Mouse (Mus musculus): Measurements from ENCODE around the gene Capn13. TPM values are rescaled to one million over a fixed set of nuclear protein-coding genes. Genes with fewer than 3 reads are reported as not detected.

Gene Capn13
- polyA plus RNA-seq, 1 experiment from 2014 or later, result 0.11 TPM

DNA sequence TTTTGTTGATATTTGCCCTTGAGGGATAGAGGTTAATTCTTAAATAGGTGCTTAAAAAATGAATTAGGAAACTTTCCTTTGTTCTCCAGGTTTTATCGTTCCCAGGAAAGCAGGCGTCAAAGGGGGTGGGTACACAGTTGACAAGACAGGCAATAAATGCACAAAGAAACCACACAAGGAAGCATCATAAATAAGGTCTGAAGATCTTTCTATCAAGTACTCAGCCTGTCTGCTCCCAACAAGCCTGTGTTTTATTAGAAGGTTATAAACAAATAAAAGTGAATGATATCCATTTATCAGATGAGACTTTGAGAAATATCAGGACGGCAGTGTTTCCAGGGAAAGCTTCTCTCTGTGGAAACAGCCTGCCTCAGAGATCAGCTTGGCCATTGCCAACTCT lies 33.3 kb downstream of the Capn13 start:
- Histone ChIP-seq H3K4me3 (ENCODE audit: low read length) (no peak overlapping the region), H3K9ac (ENCODE audit: low read depth, low read length) (no peak overlapping the region)

DNA sequence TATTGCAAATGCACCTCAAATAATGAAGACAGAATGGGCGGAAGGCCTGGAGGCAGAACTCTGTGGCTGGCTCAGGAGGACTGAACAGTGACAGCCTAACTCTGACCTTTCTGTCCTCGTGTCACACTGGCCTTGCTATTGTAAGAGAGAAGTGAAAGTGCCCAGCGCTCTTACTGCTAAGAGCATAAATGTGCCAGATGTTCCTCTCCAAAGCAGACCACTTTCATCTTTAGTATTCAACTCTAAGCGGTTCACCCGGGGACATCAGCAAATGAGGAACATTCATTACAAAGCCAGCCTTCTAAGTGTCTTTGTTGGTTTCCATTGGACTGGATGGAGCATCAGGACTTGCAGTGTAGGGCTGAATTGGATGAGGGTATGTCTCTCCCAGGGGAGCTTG lies 39.6 kb downstream of the Capn13 start:
- Histone ChIP-seq H3K4me1 (ENCODE audit: control insufficient read depth, insufficient read depth, low read depth, low read length) (no peaks in the 10 kb centered on the region), H3K27me3 (replicated peaks; ENCODE audit: control insufficient read depth, insufficient read depth, low read length) (no peaks in the 10 kb centered on the region), H3K36me3 (ENCODE audit: control insufficient read depth, insufficient read depth, low read length) (no peaks in the 10 kb centered on the region), H3K9ac (ENCODE audit: low read depth, low read length) (no peak overlapping the region), H3K4me2 (ENCODE audit: low read length) (no peak overlapping the region), H3K27ac (ENCODE audit: low read depth, low read length) (no peak overlapping the region), H3K4me3 (ENCODE audit: low read length) (no peak overlapping the region), H3K9me3 (ENCODE audit: control insufficient read depth, low read length) (no peaks in the 10 kb centered on the region)
- ATAC-seq, result no peak
- 51% methylated on average over 5 of the region's 5 CpGs for WGBS

More for the DNA sequence above, 33.3 kb downstream of the Capn13 start:
- H3K36me3 ChIP-seq (ENCODE audit: control insufficient read depth, insufficient read depth, low read length), result no peaks in the 10 kb centered on the region
- H3K4me2 ChIP-seq (ENCODE audit: low read length), result no peak overlapping the region
- no peak overlapping the region for H3K27ac ChIP-seq (ENCODE audit: low read depth, low read length)
- no peak for ATAC-seq
- 81% methylated on average over 3 of the region's 3 CpGs for WGBS
- no peaks in the 10 kb centered on the region for H3K27me3 ChIP-seq (replicated peaks; ENCODE audit: control insufficient read depth, insufficient read depth, low read length)
- H3K4me1 ChIP-seq (ENCODE audit: control insufficient read depth, insufficient read depth, low read depth, low read length), result no peaks in the 10 kb centered on the region
- H3K9me3 ChIP-seq (ENCODE audit: control insufficient read depth, low read length), result no peaks in the 10 kb centered on the region

DNA sequence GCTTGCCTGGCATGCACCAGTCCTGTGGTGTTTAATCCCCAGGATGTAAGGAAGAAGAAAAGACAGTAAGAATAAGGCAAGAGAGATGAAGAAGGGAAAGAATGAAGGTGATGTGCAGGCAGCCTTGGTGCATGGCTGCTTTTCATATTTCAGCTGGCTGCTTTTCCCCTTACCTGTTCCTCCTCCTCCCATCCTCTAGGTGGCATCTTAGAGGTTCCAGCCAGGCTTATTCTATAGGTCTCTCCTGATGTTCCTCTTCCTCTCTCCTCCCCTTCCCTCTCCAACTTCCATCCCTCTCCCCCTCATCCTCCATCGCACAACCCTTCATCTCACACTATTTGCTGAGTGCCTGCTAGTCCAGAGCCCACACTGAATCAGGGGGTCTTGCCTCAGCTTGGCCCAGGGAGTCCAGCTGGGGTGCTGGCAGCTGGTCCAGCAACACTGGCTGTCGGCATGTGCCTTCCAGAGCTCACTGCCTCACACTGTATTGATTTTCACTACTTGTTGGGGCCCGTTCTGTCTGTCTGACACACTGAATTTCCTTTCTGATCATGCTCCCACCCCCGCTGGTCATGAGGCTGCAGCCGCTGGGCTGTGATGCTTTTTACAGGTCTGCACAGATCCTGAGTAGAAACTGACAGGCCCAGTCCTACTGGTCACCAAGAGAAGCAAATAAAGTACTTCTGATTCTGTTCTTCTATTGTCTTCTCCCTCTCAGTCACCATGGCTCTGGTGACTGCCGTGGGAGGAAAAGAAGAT lies 56.9 kb downstream of the Capn13 start:
- WGBS, result 83% methylated on average over 6 of the region's 6 CpGs
- Histone ChIP-seq H3K27ac (ENCODE audit: low read depth, low read length) (no peak overlapping the region), H3K4me2 (ENCODE audit: low read length) (no peak overlapping the region), H3K9ac (ENCODE audit: low read depth, low read length) (no peak overlapping the region), H3K4me3 (ENCODE audit: low read length) (no peak overlapping the region), H3K9me3 (ENCODE audit: control insufficient read depth, low read length) (no peaks in the 10 kb centered on the region), H3K27me3 (replicated peaks; ENCODE audit: control insufficient read depth, insufficient read depth, low read length) (no peaks in the 10 kb centered on the region), H3K36me3 (ENCODE audit: control insufficient read depth, insufficient read depth, low read length) (no peaks in the 10 kb centered on the region), H3K4me1 (ENCODE audit: control insufficient read depth, insufficient read depth, low read depth, low read length) (peaks cover 4% of the 10 kb centered on the region)
- no peak for ATAC-seq

DNA sequence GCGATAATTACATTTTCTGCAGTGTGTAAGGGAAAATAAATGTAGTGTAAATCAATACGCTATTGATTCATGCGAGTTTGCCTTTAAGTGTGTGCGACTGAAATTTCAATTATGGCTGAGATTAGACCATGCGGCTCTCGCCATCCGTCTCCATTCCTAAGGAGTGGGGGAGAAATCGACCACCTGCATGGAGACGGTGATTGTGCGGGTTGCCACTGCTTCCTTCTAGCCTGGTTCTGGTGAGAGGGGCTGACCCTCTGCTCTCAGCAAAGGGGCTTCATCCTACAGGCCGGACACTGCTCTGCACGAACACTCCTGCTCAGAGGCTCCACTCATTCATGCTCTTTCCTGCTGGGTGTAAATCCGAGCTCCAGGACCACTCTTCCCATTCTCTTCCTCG lies 58.0 kb downstream of the Capn13 start:
- H3K4me3 ChIP-seq (ENCODE audit: low read length), result no peak overlapping the region
- ATAC-seq, result peak; percentile 64; the same call in 1 of the 2 replicates
- no peak overlapping the region for H3K27ac ChIP-seq (ENCODE audit: low read depth, low read length)
- H3K4me1 ChIP-seq (ENCODE audit: control insufficient read depth, insufficient read depth, low read depth, low read length), result peaks cover 4% of the 10 kb centered on the region
- H3K4me2 ChIP-seq (ENCODE audit: low read length), result no peak overlapping the region
- H3K9ac ChIP-seq (ENCODE audit: low read depth, low read length), result peak overlapping the region; percentile 43; the same call in 1 of the 2 replicates
- H3K9me3 ChIP-seq (ENCODE audit: control insufficient read depth, low read length), result no peaks in the 10 kb centered on the region
- H3K27me3 ChIP-seq (replicated peaks; ENCODE audit: control insufficient read depth, insufficient read depth, low read length), result no peaks in the 10 kb centered on the region
- WGBS, result 57% methylated on average over 14 of the region's 14 CpGs
- H3K36me3 ChIP-seq (ENCODE audit: control insufficient read depth, insufficient read depth, low read length), result no peaks in the 10 kb centered on the region

DNA sequence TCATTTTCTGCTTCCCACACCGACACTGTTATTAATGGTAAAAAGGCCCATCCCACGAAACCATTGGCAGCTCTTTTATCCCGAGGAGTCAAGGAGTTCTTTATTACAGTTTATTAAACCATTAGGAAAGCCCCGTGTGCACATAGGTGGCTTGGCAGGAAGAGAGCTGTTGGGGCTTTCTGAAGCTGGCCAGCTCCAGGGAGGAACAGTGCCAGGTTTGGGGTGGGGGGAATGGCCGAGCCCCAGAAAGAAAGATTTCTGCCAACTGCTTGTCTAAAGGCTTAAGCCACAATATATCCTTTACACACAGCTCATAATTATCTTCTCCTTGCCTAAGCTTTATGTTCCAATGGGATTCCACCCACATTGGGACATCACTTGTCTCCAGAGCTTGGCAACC lies 71.6 kb downstream of the Capn13 start:
- no peaks in the 10 kb centered on the region for H3K36me3 ChIP-seq (ENCODE audit: control insufficient read depth, insufficient read depth, low read length)
- peak overlapping the region; percentile 31; the same call in 1 of the 2 replicates for H3K27ac ChIP-seq (ENCODE audit: low read depth, low read length)
- H3K9ac ChIP-seq (ENCODE audit: low read depth, low read length), result no peak overlapping the region
- H3K4me3 ChIP-seq (ENCODE audit: low read length), result no peak overlapping the region
- ATAC-seq, result peak; percentile 59
- H3K27me3 ChIP-seq (replicated peaks; ENCODE audit: control insufficient read depth, insufficient read depth, low read length), result no peaks in the 10 kb centered on the region
- 52% methylated on average over 5 of the region's 5 CpGs for WGBS
- H3K9me3 ChIP-seq (ENCODE audit: control insufficient read depth, low read length), result no peaks in the 10 kb centered on the region
- no peak overlapping the region for H3K4me2 ChIP-seq (ENCODE audit: low read length)
- H3K4me1 ChIP-seq (ENCODE audit: control insufficient read depth, insufficient read depth, low read depth, low read length), result peaks cover 3% of the 10 kb centered on the region; the same call in 1 of the 2 replicates

DNA sequence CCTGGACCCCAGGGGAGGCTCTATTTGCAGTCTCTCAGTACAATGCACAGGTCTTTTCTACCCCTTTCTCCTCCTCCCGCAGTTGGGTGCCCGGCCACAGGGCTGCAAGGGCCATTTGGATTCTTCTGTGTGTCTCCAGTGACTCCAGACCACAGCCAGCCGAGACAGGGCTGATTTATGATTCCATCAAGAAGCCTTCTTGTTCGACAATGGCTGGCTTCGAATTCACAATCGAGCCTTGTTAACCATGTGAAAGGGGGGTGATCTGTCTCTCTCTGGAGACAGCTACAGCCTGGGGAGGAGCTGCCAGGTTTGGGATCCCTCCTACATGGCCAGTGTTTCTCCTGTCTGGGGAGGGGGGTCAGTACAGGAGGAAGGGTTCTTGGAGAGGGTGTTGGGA lies 75.4 kb downstream of the Capn13 start:
- WGBS, result 18% methylated on average over 6 of the region's 6 CpGs
- Histone ChIP-seq H3K27ac (ENCODE audit: low read depth, low read length) (peak overlapping the region; percentile 13; the same call in 1 of the 2 replicates), H3K4me3 (ENCODE audit: low read length) (no peak overlapping the region), H3K4me2 (ENCODE audit: low read length) (no peak overlapping the region), H3K27me3 (replicated peaks; ENCODE audit: control insufficient read depth, insufficient read depth, low read length) (no peaks in the 10 kb centered on the region), H3K9me3 (ENCODE audit: control insufficient read depth, low read length) (no peaks in the 10 kb centered on the region), H3K4me1 (ENCODE audit: control insufficient read depth, insufficient read depth, low read depth, low read length) (peaks cover 3% of the 10 kb centered on the region; the same call in 1 of the 2 replicates), H3K36me3 (ENCODE audit: control insufficient read depth, insufficient read depth, low read length) (no peaks in the 10 kb centered on the region), H3K9ac (ENCODE audit: low read depth, low read length) (no peak overlapping the region)
- ATAC-seq, result peak; percentile 85

DNA sequence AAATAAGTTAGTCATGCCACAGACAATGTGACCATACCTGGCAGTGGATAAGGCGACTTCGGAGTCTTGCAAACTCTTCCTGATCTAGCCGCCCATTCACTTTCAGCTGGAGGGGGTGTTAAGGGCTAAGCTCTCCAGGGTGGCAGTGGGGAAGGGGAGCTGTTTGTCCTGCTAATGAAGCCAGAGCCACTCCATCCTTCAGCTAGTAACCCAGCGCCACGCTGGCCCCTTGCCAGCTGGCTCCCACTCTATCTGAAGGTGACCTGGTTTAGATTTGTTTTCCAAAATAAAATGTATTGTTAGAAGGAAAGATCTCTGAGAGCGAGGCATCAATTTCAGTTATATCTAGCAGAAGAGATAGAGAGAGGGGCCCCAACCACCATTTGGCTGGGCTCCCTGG lies 75.9 kb downstream of the Capn13 start:
- no peak overlapping the region for H3K9ac ChIP-seq (ENCODE audit: low read depth, low read length)
- no peak overlapping the region for H3K4me3 ChIP-seq (ENCODE audit: low read length)
- H3K9me3 ChIP-seq (ENCODE audit: control insufficient read depth, low read length), result no peaks in the 10 kb centered on the region
- no peaks in the 10 kb centered on the region for H3K27me3 ChIP-seq (replicated peaks; ENCODE audit: control insufficient read depth, insufficient read depth, low read length)
- no peaks in the 10 kb centered on the region for H3K36me3 ChIP-seq (ENCODE audit: control insufficient read depth, insufficient read depth, low read length)
- H3K4me2 ChIP-seq (ENCODE audit: low read length), result no peak overlapping the region
- peak overlapping the region; percentile 13; the same call in 1 of the 2 replicates for H3K27ac ChIP-seq (ENCODE audit: low read depth, low read length)
- H3K4me1 ChIP-seq (ENCODE audit: control insufficient read depth, insufficient read depth, low read depth, low read length), result peaks cover 3% of the 10 kb centered on the region; the same call in 1 of the 2 replicates
- 38% methylated on average over 6 of the region's 6 CpGs for WGBS
- ATAC-seq, result peak; percentile 54; the same call in 1 of the 2 replicates

DNA sequence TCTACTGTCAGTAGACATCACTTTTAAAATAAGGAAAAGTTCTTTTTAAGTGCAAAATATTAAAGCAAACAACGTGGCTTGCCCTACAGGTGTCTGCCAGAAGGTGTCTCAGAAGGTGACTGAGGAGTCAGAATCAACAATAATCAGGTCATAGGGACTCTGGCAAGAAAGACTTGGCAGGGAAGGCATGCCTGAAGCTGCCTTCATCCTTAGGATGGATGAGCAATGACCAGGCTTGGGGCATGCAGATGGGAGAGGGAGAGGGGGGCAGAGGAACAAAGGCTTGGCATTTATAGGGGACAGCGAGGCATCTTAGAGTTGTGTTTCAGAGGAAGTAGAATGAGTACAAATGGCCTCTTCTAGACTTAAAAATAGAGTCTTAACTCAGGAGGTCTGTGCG lies 76.7 kb downstream of the Capn13 start:
- Histone ChIP-seq H3K27me3 (replicated peaks; ENCODE audit: control insufficient read depth, insufficient read depth, low read length) (no peaks in the 10 kb centered on the region), H3K4me1 (ENCODE audit: control insufficient read depth, insufficient read depth, low read depth, low read length) (peaks cover 3% of the 10 kb centered on the region; the same call in 1 of the 2 replicates), H3K9me3 (ENCODE audit: control insufficient read depth, low read length) (no peaks in the 10 kb centered on the region), H3K36me3 (ENCODE audit: control insufficient read depth, insufficient read depth, low read length) (no peaks in the 10 kb centered on the region), H3K4me2 (ENCODE audit: low read length) (no peak overlapping the region), H3K27ac (ENCODE audit: low read depth, low read length) (no peak overlapping the region), H3K4me3 (ENCODE audit: low read length) (no peak overlapping the region), H3K9ac (ENCODE audit: low read depth, low read length) (no peak overlapping the region)
- 67% methylated on average over 3 of the region's 3 CpGs for WGBS
- ATAC-seq, result no peak

DNA sequence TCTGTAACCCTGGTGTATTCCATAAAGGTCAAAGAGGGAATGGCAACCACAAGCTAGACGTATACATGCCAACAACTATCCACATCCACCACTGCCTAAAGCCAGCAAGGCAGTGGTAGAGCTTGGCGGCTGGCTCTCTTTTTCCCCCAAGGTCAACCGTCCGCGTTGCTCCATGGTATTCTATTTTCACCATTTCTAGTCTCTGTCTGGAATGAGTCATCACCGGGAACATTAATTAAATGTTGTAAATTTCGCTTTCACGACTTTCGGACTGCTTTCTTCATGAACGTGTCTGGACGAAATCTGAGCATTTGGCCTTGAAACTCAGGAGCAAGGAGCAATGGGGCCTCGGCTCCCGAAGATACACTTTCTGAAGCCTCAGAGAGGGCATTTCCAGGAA lies 85.9 kb downstream of the Capn13 start:
- no peaks in the 10 kb centered on the region for H3K4me1 ChIP-seq (ENCODE audit: control insufficient read depth, insufficient read depth, low read depth, low read length)
- 95% methylated on average over 13 of the region's 13 CpGs for WGBS
- H3K9ac ChIP-seq (ENCODE audit: low read depth, low read length), result no peak overlapping the region
- H3K36me3 ChIP-seq (ENCODE audit: control insufficient read depth, insufficient read depth, low read length), result no peaks in the 10 kb centered on the region
- H3K4me3 ChIP-seq (ENCODE audit: low read length), result no peak overlapping the region
- H3K9me3 ChIP-seq (ENCODE audit: control insufficient read depth, low read length), result peaks cover 4% of the 10 kb centered on the region; the same call in 1 of the 2 replicates
- H3K27me3 ChIP-seq (replicated peaks; ENCODE audit: control insufficient read depth, insufficient read depth, low read length), result no peaks in the 10 kb centered on the region
- no peak for ATAC-seq
- no peak overlapping the region for H3K27ac ChIP-seq (ENCODE audit: low read depth, low read length)
- no peak overlapping the region for H3K4me2 ChIP-seq (ENCODE audit: low read length)
